Mouse (Mus musculus): ENCODE measurements around the gene Cyp2a4. TPM values are rescaled to one million over a fixed set of nuclear protein-coding genes. Genes with fewer than 3 reads are reported as not detected.

The Cyp2a4 gene
- polyA plus RNA-seq (2012; rRNA removed), result not detected in 2 replicates

DNA sequence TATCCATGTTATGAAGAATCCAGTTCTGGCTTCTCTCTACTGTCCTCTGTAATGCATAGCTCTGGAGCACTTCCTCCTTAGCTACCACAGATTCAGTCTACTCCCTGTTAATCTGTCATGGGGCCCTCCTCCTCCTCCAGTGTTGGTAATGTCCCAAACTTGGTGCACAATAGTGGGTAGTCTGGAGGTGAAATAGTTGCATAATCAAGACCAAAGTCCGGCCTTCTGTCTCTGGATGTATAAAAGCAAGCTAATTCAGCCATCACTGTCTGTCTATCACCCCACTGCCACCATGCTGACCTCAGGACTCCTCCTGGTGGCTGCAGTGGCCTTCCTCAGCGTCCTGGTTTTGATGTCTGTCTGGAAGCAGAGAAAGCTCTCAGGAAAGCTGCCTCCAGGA, at the start of gene Cyp2a4:
Cyp2a4 (plus strand) TSS at position 244 of the 400 bp plus-strand sequence.

DNA sequence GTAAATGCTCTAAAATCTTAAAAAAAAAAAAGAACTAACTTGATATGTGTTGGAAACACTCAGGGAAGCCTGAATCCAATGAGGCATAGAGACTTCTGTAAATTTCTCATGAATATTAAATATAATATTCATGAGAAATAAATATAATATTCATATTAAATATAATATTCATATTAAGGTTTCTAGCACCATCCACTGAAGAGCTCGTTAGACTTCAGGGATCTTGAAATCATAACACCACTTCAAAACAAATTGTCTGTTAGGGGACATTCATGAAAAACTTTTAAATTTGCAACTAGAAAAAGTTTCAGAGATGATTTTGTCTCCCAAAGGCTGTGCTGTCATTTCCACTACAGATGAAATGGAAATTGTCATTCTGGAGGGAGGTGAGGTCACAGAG, 46.9 kb upstream of the Cyp2a4 start, which contains the start of gene Vmn1r184:
Vmn1r184 (plus strand) TSS at position 301 of the 400 bp plus-strand sequence.

Other genes starting within 250 kb of the Cyp2a4 start
- not detected in 2 replicates for gene Cyp2b13, start 245.7 kb upstream of the Cyp2a4 start, polyA plus RNA-seq (2012; rRNA removed)
- gene Cyp2b9, start 133.8 kb upstream of the Cyp2a4 start, polyA plus RNA-seq (2012; rRNA removed), result not detected in 2 replicates
- not detected in 2 replicates for gene Vmn1r184, start 46.8 kb upstream of the Cyp2a4 start, polyA plus RNA-seq (2012; rRNA removed)
- not detected in 2 replicates for gene Nlrp9c, start 96.5 kb downstream of the Cyp2a4 start, polyA plus RNA-seq (2012; rRNA removed)
- gene Nlrp4a, start 127.9 kb downstream of the Cyp2a4 start, polyA plus RNA-seq (2012; rRNA removed), result 0.01 and 0.02 TPM in 2 replicates
- not detected in 2 replicates for gene Nlrp9a, start 227.9 kb downstream of the Cyp2a4 start, polyA plus RNA-seq (2012; rRNA removed)

Data from central nervous system, embryonic 11.5 days (tissue).